Mouse (Mus musculus) embryonic facial prominence, embryonic 15.5 days (tissue): ENCODE results near the gene Pitpnm2. TPM values are rescaled to one million over a fixed set of nuclear protein-coding genes. Genes with fewer than 3 reads are reported as not detected.

Source experiments
- ATAC-seq: fragments of 200-750 bp; cut with Nextera tagmentation; 2 replicates; pipeline ENCODE4 v1.8.0; 2017; ENCODE audit warnings: low read depth, moderate TSS enrichment; ENCODE audit not compliant: insufficient number of reproducible peaks, low FRiP score, low TSS enrichment
- H3K27ac ChIP-seq: fragments of 300-500 bp; sonication (generic); replicated peaks from 2 replicates; pipeline ENCODE4 v1.5.1; 2015; ENCODE audit warnings: mild to moderate bottlenecking, inconsistent platforms
- H3K27me3 ChIP-seq: fragments of 300-500 bp; sonication (generic); 2 replicates; pipeline ENCODE4 v1.6.1; 2015; ENCODE audit warnings: inconsistent platforms
- H3K36me3 ChIP-seq: fragments of 300-500 bp; sonication (generic); 2 replicates; pipeline ENCODE4 v1.6.1; 2015; ENCODE audit warnings: mild to moderate bottlenecking, inconsistent platforms
- H3K4me1 ChIP-seq: fragments of 300-500 bp; sonication (generic); 2 replicates; pipeline ENCODE4 v1.6.1; 2015; ENCODE audit warnings: inconsistent platforms
- H3K4me2 ChIP-seq: fragments of 300-500 bp; sonication (generic); replicated peaks from 2 replicates; pipeline ENCODE4 v1.6.1; 2015; ENCODE audit warnings: mild to moderate bottlenecking, inconsistent platforms
- H3K4me3 ChIP-seq: fragments of 300-500 bp; sonication (generic); replicated peaks from 2 replicates; pipeline ENCODE4 v1.5.1; 2015; ENCODE audit warnings: mild to moderate bottlenecking, inconsistent platforms
- H3K9ac ChIP-seq: fragments of 300-500 bp; sonication (generic); 2 replicates; pipeline ENCODE4 v1.6.1; 2015; ENCODE audit warnings: inconsistent platforms
- H3K9me3 ChIP-seq: fragments of 300-500 bp; sonication (generic); replicated peaks from 2 replicates; pipeline ENCODE4 v1.6.1; 2016; ENCODE audit warnings: inconsistent platforms
- WGBS: fragments of 180-500 bp; shearing (Covaris S2); methylation state at CpG from one replicate; pipeline ENCODE4 v1.1.7; 2015; 5-methylcytosine and 5-hydroxymethylcytosine counted together
- polyA plus RNA-seq: library from polyadenylated mRNA; unstranded; fragments of >200 nt; fragmentation: Nextera tagmentation; extraction: Ambion mirVana; gene quantifications from 2 replicates; pipeline ENCODE4 v1.2.1, GENCODE M21; 2015

Pitpnm2 gene
- polyA plus RNA-seq, 1 experiment from 2014 or later = 5.0 TPM

- WGBS = 11% methylated on average over 22 of the region's 22 CpGs
- peak overlapping the region; percentile 46 for H3K4me2 ChIP-seq
These were observed 62.5 kb downstream of the Pitpnm2 start for GRCm38 (mm10) chr5:124186981-124187507.

DNA sequence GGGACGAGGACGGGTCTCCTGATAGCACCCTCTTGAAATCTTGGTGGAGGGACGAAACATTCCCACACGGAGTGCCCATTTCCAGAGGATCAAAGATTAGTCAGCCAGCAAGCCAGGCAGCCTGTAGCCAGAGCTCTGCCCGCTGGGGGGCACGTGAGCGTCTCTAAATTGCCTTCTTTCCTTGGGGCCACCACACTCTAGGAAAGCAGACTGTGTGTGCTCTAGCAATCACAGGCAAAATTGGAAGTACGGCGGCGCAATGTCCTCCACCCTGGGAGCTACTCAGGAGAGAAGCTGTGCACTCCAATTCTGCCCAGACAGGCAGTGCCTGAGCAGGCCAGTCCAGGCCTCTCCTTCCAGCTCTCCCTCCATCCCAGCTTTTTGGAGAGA, 63.1 kb downstream of the Pitpnm2 start:
- Histone ChIP-seq H3K9me3 (no peaks in the 10 kb centered on the region), H3K4me2 (peak overlapping the region; percentile 46; the same call in 1 of the 2 replicates), H3K9ac (no peak overlapping the region), H3K27ac (peak overlapping the region; percentile 56; the same call in 1 of the 2 replicates), H3K27me3 (no peaks in the 10 kb centered on the region), H3K4me1 (peaks cover 56% of the 10 kb centered on the region), H3K36me3 (no peaks in the 10 kb centered on the region), H3K4me3 (peak overlapping the region; percentile 20; the same call in 1 of the 2 replicates)
- 49% methylated on average over 10 of the region's 10 CpGs for WGBS
- ATAC-seq = no peak

More at GRCm38 (mm10) chr5:124186981-124187507, 62.5 kb downstream of the Pitpnm2 start:
- no peaks in the 10 kb centered on the region for H3K36me3 ChIP-seq
- H3K27me3 ChIP-seq = no peaks in the 10 kb centered on the region
- H3K9me3 ChIP-seq = no peaks in the 10 kb centered on the region
- peak; percentile 60 for ATAC-seq
- H3K4me3 ChIP-seq = peak overlapping the region; percentile 20
- no peak overlapping the region for H3K9ac ChIP-seq
- H3K27ac ChIP-seq = peak overlapping the region; percentile 56
- H3K4me1 ChIP-seq = peaks cover 57% of the 10 kb centered on the region

- no peak overlapping the region for H3K9ac ChIP-seq
- peak overlapping the region; percentile 9; the same call in 1 of the 2 replicates for H3K4me3 ChIP-seq
- peak overlapping the region; percentile 46 for H3K4me2 ChIP-seq
- H3K27me3 ChIP-seq = no peaks in the 10 kb centered on the region
- H3K36me3 ChIP-seq = no peaks in the 10 kb centered on the region
- peak overlapping the region; percentile 63 for H3K27ac ChIP-seq
- no peaks in the 10 kb centered on the region for H3K9me3 ChIP-seq
- no peak for ATAC-seq
- 56% methylated on average over 15 of the region's 15 CpGs for WGBS
- H3K4me1 ChIP-seq = peaks cover 56% of the 10 kb centered on the region
These were observed 63.7 kb downstream of the Pitpnm2 start for GRCm38 (mm10) chr5:124185706-124186464.

DNA sequence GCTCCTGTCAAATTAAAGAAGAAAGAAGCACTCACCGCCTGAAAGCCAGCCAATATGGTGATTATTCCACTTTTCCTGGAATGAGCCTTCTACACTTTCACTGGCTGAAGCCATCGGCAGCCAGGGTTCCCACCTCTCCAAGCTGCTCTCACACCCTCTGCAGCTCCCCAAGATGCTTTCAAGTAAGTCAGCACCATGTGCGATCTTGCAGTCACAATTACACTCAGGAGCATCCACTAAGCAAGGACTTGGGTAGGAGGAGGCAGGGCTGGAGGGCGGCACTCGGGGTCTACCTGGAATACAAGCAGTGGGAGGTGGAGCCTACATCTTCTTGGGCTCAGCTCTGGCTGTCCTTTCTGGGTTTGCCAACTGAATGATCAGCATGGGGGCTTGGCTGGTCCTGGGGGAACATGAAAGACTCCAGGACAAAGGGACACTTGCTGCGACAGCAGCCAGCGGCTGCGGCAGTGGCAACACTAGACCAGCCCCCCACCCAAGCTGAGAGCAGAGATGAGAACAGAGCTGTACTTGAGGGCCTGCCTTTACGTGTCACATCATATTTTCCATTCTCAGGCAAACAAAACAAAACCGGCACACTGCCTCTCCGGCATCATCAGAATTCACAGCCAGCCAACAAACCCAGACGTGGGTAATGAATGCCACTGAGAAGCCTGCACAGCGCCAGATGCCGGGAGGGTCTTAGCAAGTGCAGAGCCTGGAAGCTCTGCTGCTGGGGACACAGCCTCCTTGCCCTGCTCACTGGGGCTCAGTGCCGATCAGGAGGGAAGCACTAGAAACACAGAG, 64.5 kb downstream of the Pitpnm2 start:
- no peaks in the 10 kb centered on the region for H3K27me3 ChIP-seq
- H3K4me3 ChIP-seq = peak overlapping the region; percentile 9; the same call in 1 of the 2 replicates
- peak overlapping the region; percentile 63 for H3K27ac ChIP-seq
- peak overlapping the region; percentile 39 for H3K4me2 ChIP-seq
- no peaks in the 10 kb centered on the region for H3K36me3 ChIP-seq
- H3K9ac ChIP-seq = no peak overlapping the region
- 15% methylated on average over 15 of the region's 15 CpGs for WGBS
- ATAC-seq = no peak
- H3K4me1 ChIP-seq = peaks cover 49% of the 10 kb centered on the region
- H3K9me3 ChIP-seq = no peaks in the 10 kb centered on the region

DNA sequence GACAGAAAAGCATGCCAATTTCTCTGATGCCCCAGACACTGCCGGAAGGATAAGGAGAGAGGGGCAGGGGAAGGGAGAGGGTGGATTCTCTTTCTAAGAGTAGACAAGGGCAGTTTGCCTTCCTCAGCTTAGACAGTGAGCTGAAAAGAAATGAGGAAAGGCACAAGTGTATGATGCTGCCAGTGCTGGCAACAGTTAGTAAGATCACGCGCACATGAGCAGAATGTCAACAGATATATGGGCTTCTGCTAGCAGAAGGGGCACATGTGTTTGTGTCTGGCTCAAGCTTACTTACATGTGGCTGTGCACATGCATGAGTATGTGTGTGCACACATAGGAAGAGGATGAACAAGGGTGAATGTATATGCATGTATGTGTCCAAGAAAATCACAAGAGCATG, 65.4 kb downstream of the Pitpnm2 start:
- no peak overlapping the region for H3K9ac ChIP-seq
- H3K9me3 ChIP-seq = no peaks in the 10 kb centered on the region
- H3K4me2 ChIP-seq = peak overlapping the region; percentile 39; the same call in 1 of the 2 replicates
- WGBS = 62% methylated on average over 3 of the region's 3 CpGs
- no peak for ATAC-seq
- H3K4me1 ChIP-seq = peaks cover 43% of the 10 kb centered on the region
- no peaks in the 10 kb centered on the region for H3K27me3 ChIP-seq
- no peaks in the 10 kb centered on the region for H3K36me3 ChIP-seq
- H3K27ac ChIP-seq = no peak overlapping the region
- H3K4me3 ChIP-seq = no peak overlapping the region

GRCm38 (mm10) chr5:124182642-124183041, 66.9 kb downstream of the Pitpnm2 start:
- ATAC-seq = no peak
- H3K4me1 ChIP-seq = peaks cover 38% of the 10 kb centered on the region
- no peak overlapping the region for H3K9ac ChIP-seq
- no peak overlapping the region for H3K4me3 ChIP-seq
- no peak overlapping the region for H3K4me2 ChIP-seq
- no peaks in the 10 kb centered on the region for H3K9me3 ChIP-seq
- WGBS = 84% methylated on average over 7 of the region's 7 CpGs
- no peak overlapping the region for H3K27ac ChIP-seq
- H3K36me3 ChIP-seq = no peaks in the 10 kb centered on the region
- no peaks in the 10 kb centered on the region for H3K27me3 ChIP-seq

DNA sequence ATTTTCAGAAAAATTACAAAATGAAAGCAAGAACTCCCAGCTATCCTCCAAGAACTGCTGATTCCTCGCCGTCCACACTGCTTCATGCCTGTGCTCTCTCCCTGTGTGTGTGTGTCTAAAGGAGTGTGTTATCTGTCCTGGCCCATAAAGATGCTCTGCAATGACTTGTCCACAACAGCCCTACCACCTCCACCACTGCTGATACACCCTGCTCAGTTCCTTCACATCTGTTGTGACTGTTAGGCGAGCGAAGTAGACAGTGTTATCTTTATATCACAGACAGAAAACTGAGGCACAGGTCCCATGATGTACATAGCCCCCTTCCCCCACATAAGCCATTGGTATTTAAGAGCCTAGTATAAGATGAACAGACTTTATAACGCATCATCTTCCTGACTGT, 67.5 kb downstream of the Pitpnm2 start:
- ATAC-seq = no peak
- no peaks in the 10 kb centered on the region for H3K27me3 ChIP-seq
- H3K9me3 ChIP-seq = no peaks in the 10 kb centered on the region
- peaks cover 33% of the 10 kb centered on the region for H3K4me1 ChIP-seq
- H3K4me2 ChIP-seq = no peak overlapping the region
- WGBS = 90% methylated on average over 5 of the region's 5 CpGs
- H3K4me3 ChIP-seq = no peak overlapping the region
- H3K36me3 ChIP-seq = no peaks in the 10 kb centered on the region
- no peak overlapping the region for H3K27ac ChIP-seq
- H3K9ac ChIP-seq = no peak overlapping the region

DNA sequence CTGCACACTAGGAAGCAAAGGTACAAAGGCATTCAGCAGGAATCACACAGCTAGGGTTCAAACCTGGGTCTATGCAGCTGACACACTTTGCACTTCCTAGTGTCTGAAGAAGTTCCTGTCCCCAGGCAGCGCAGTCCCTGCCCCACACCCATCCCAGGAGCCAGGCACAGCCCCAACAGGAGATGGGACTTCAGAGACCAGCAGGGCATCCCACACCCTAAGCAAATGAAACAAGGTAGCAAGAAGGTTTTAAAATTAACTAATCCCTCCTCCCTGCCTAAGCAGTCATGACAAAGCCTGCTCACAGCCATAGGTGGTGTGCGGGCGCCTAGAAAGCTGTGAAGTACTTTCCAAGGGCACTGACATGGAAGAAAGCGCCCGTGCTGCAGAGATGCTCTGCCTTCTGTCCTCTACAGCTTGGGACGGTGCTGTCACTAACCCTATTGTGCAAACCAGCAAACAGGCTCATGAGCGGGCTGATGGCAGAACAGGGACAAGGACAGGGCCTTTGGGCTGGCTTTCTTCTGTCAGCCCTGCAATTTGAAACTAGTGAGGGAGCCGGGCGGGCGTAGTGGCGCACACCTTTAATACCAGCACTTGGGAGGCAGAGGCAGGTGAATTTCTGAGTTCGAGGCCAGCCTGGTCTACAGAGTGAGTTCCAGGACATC, 68.9 kb downstream of the Pitpnm2 start:
- no peaks in the 10 kb centered on the region for H3K9me3 ChIP-seq
- WGBS = 75% methylated on average over 12 of the region's 12 CpGs

DNA sequence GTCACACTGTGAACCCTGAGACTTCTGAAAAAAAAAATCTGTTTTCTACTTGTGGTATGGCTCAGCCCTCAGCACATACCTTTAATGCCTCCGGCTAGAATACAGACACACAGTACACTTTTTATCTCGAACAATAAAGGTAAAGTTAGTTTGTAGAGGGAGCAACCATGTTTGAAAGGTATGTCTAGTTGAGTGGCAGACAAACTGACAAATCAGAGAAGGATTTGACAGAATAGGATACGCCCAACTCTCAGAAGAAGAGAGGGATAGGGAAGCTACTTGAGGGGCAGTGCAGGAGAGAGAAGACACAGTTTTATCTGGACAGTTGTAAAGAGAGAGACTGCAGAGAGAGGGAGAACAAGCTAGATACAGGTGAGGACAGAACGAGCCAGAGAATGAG, 70.1 kb downstream of the Pitpnm2 start:
- Histone ChIP-seq H3K36me3 (no peaks in the 10 kb centered on the region), H3K9ac (no peak overlapping the region), H3K9me3 (no peaks in the 10 kb centered on the region), H3K4me1 (peaks cover 15% of the 10 kb centered on the region), H3K4me2 (no peak overlapping the region), H3K4me3 (no peak overlapping the region), H3K27me3 (no peaks in the 10 kb centered on the region), H3K27ac (no peak overlapping the region)
- WGBS = 84% methylated on average over 4 of the region's 4 CpGs
- no peak for ATAC-seq

More for the DNA sequence above, 68.9 kb downstream of the Pitpnm2 start:
- no peak overlapping the region for H3K4me2 ChIP-seq
- no peak overlapping the region for H3K9ac ChIP-seq
- no peak overlapping the region for H3K4me3 ChIP-seq
- no peaks in the 10 kb centered on the region for H3K27me3 ChIP-seq
- H3K4me1 ChIP-seq = peaks cover 25% of the 10 kb centered on the region
- ATAC-seq = no peak
- no peak overlapping the region for H3K27ac ChIP-seq
- no peaks in the 10 kb centered on the region for H3K36me3 ChIP-seq

DNA sequence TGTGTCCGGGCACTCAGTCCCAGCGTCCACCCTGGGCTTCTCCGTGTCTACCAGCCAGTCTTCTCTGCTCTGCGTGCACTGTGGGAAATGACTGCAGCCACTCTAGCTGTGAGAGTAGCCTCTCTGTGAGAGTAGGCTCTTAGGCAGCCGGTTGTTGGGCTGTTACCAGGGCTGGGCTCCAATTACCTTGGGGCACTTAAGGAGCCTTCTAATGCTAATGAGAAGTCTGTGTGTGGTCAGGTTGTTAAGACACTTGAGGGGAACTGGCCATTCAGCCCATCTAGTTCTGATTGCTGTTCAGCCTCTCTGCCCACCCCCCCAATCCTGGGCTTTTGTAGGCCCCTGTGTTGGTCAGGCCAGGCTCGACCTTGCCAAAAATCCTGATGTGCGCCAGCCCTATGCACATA, 72.8 kb downstream of the Pitpnm2 start:
- no peaks in the 10 kb centered on the region for H3K27me3 ChIP-seq
- no peak for ATAC-seq
- no peak overlapping the region for H3K9ac ChIP-seq
- no peaks in the 10 kb centered on the region for H3K36me3 ChIP-seq
- peaks cover 16% of the 10 kb centered on the region; the same call in 1 of the 2 replicates for H3K4me1 ChIP-seq
- H3K9me3 ChIP-seq = no peaks in the 10 kb centered on the region
- H3K4me3 ChIP-seq = no peak overlapping the region
- no peak overlapping the region for H3K4me2 ChIP-seq
- H3K27ac ChIP-seq = no peak overlapping the region
- 26% methylated on average over 7 of the region's 7 CpGs for WGBS

DNA sequence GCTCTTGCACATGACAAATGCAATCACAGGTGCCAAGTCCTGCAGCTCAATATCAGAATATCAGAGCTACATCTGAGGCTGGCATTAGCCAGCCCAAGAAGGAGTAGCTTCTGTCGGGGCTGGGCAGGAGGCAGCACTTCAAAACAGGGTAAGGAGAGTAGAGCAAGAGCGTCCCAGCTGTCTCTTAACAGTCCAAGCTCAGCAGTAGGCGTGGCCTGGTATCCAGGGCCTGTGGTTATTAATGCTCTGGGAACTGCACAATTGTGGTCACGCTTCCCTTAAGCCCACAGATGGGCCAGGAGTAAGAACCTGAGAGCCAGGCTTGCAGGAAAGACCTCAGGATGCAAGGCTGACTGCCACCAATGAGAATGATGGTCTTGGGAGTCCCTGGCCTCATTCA, 74.4 kb downstream of the Pitpnm2 start:
- Histone ChIP-seq H3K4me3 (no peak overlapping the region), H3K4me2 (no peak overlapping the region), H3K36me3 (no peaks in the 10 kb centered on the region), H3K27me3 (no peaks in the 10 kb centered on the region), H3K9ac (no peak overlapping the region), H3K27ac (no peak overlapping the region), H3K4me1 (peaks cover 16% of the 10 kb centered on the region; the same call in 1 of the 2 replicates), H3K9me3 (no peaks in the 10 kb centered on the region)
- peak; percentile 63 for ATAC-seq
- WGBS = 41% methylated on average over 4 of the region's 4 CpGs
